ENCODE assay signal across 9 mouse cellular contexts in the genomic region with DNA sequence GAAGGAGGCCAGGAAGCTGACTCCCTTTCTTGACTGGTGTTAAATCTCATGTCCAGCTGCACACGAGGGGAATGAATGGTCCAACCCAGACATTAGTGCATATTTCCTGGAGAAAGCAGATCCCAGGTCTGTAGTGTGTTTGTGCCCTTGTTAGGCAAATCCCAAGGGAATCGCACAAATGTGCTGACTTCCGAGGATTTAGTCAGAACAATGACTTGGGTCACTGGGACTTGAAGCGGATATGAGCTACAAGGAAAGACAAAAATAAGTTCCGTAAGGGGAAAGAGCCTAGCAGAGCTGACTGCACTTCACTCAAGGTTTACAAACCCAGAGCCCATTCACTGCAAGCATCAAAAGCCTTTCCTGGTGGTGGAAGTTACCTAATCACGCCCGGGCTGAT.
DNase-seq lines count a peak whose midpoint lies in the region; ATAC-seq and TF ChIP-seq lines count a peak whose summit lies in the region.
"Had no signal": no experiment of that assay in that cellular context is flagged by ENCODE, and none has a peak within 500 bp of the region (broad histone marks: within the 10 kb centered on the region; RNA-seq: fewer than 3 reads in every experiment).

No protein-coding gene starts in this region.

- no peak for ATAC-seq in stomach, embryonic 14.5 days (ENCODE audit: insufficient number of reproducible peaks, insufficient read depth, low FRiP score, low read depth)
- no peak for ATAC-seq in stomach, postnatal 0 days (ENCODE audit: low FRiP score, low TSS enrichment)
- no peak for ATAC-seq in megakaryocyte, adult 5-6 weeks (ENCODE audit: poor library complexity, severe bottlenecking)

- H3K9ac ChIP-seq in stomach, embryonic 14.5 days (replicated peaks; ENCODE audit: low read depth, low read length), result no peak overlapping the region
- no peak overlapping the region for H3K9ac ChIP-seq in stomach, postnatal 0 days (ENCODE audit: low read length)
- H3K9ac ChIP-seq: liver, embryonic 14.5 days had no signal

- H3K27me3 ChIP-seq in stomach, embryonic 14.5 days (ENCODE audit: control insufficient read depth, insufficient read depth, low read length), result no peaks in the 10 kb centered on the region
- no peaks in the 10 kb centered on the region for H3K27me3 ChIP-seq in stomach, postnatal 0 days (ENCODE audit: control insufficient read depth, insufficient read depth, low read length)

- 83% methylated on average over 7 of the region's 7 CpGs for WGBS in stomach, embryonic 14.5 days
- WGBS in stomach, postnatal 0 days, result 79% methylated on average over 7 of the region's 7 CpGs

- H3K4me3 ChIP-seq in stomach, embryonic 14.5 days (ENCODE audit: low read depth, low read length), result no peak overlapping the region
- H3K4me3 ChIP-seq in stomach, postnatal 0 days (ENCODE audit: low read depth, low read length), result no peak overlapping the region

- H3K4me1 ChIP-seq in stomach, embryonic 14.5 days (ENCODE audit: control insufficient read depth, insufficient read depth, low read length), result peaks cover 10% of the 10 kb centered on the region
- no peaks in the 10 kb centered on the region; the same call in 1 of the 2 replicates for H3K4me1 ChIP-seq in stomach, postnatal 0 days (replicated peaks; ENCODE audit: control insufficient read depth, insufficient read depth)

- peak; percentile 44 to 68 for DNase-seq in adrenal gland, adult (ENCODE audit: inconsistent age in 2 of 2, low spot score in 1 of 2)
- DNase-seq in adrenal gland, postnatal 4 days (ENCODE audit: low spot score in 2 of 2), result no peak
- no peak for DNase-seq in stomach, postnatal 0 days (ENCODE audit: low spot score)
- peak; percentile 54 to 81 for DNase-seq in kidney, postnatal 36 days
- no peak for DNase-seq in urinary bladder, postnatal 4 days (ENCODE audit: low spot score in 2 of 2)
- DNase-seq in left cerebral cortex, adult 8-10 months (ENCODE audit: low spot score in 2 of 2), result no peak

- H3K36me3 ChIP-seq in stomach, embryonic 14.5 days (ENCODE audit: control insufficient read depth, insufficient read depth, low read length), result no peaks in the 10 kb centered on the region
- no peaks in the 10 kb centered on the region for H3K36me3 ChIP-seq in stomach, postnatal 0 days (ENCODE audit: control insufficient read depth, insufficient read depth, low read length)

- H3K27ac ChIP-seq in stomach, embryonic 14.5 days (ENCODE audit: low read length), result peak overlapping the region; percentile 44; the same call in 1 of the 2 replicates
- H3K27ac ChIP-seq in stomach, postnatal 0 days (replicated peaks), result no peak overlapping the region
- H3K27ac ChIP-seq: liver, embryonic 14.5 days had no signal

- H3K4me2 ChIP-seq in stomach, embryonic 14.5 days (replicated peaks; ENCODE audit: low read depth, low read length), result no peak overlapping the region
- no peak overlapping the region for H3K4me2 ChIP-seq in stomach, postnatal 0 days (replicated peaks; ENCODE audit: low read depth)

- no peaks in the 10 kb centered on the region for H3K9me3 ChIP-seq in stomach, embryonic 14.5 days (ENCODE audit: control insufficient read depth, low read depth, low read length)
- H3K9me3 ChIP-seq in stomach, postnatal 0 days (ENCODE audit: control insufficient read depth, low read length), result no peaks in the 10 kb centered on the region

- no peak for TF ChIP-seq CTCF in stomach, postnatal 0 days (IDR thresholded peaks at IDR 0.05; ENCODE audit: low read depth)

- no peak for TF ChIP-seq EP300 in stomach, postnatal 0 days (optimal IDR thresholded peaks at IDR 0.05)

Comparison
In these comparisons a context has a peak if more than half of its experiments do, and no peak if none do; other contexts are left out.
1. DNase-seq: peak in adrenal gland, adult (2 of 2) and kidney, postnatal 36 days (2 of 2); none in adrenal gland, postnatal 4 days (0 of 2), stomach, postnatal 0 days (single experiment), urinary bladder, postnatal 4 days (0 of 2) and left cerebral cortex, adult 8-10 months (0 of 2).